Mouse (Mus musculus) bone marrow macrophage, adult 2 months (primary cell): ENCODE measurements around the gene Rassf3. TPM values are rescaled to one million over a fixed set of nuclear protein-coding genes. Genes with fewer than 3 reads are reported as not detected.

ENCODE experiments used
- H3K27ac ChIP-seq: 2 replicates; pipeline ENCODE4 v1.5.1; 2012; ENCODE audit warnings: low read depth, low read length; ENCODE audit not compliant: insufficient read depth
- H3K4me1 ChIP-seq: 2 replicates; pipeline ENCODE4 v1.6.1; 2012; ENCODE audit warnings: low read length; ENCODE audit not compliant: control insufficient read depth, insufficient read depth
- H3K4me3 ChIP-seq: 2 replicates; pipeline ENCODE4 v1.5.1; 2012; ENCODE audit warnings: mild to moderate bottlenecking, low read length, moderate library complexity; ENCODE audit not compliant: insufficient read depth
- CTCF ChIP-seq: IDR thresholded peaks from 2 replicates; pipeline ENCODE4 v1.5.1; 2012; ENCODE audit warnings: low read depth, mild to moderate bottlenecking, low read length, moderate library complexity
- POLR2A ChIP-seq: IDR thresholded peaks from 2 replicates; pipeline ENCODE4 v1.6.1; 2012; ENCODE audit warnings: mild to moderate bottlenecking, low read depth, low read length, borderline replicate concordance
- polyA plus RNA-seq: library from polyadenylated mRNA; stranded (reverse); fragments of >200 nt; gene quantifications from 2 replicates; pipeline ENCODE4 v1.2.4, GENCODE M21; 2012; ENCODE audit not compliant: missing spikeins, insufficient read depth, insufficient read length

Gene Rassf3
- polyA plus RNA-seq, 1 experiment, result 65.1 TPM

DNA sequence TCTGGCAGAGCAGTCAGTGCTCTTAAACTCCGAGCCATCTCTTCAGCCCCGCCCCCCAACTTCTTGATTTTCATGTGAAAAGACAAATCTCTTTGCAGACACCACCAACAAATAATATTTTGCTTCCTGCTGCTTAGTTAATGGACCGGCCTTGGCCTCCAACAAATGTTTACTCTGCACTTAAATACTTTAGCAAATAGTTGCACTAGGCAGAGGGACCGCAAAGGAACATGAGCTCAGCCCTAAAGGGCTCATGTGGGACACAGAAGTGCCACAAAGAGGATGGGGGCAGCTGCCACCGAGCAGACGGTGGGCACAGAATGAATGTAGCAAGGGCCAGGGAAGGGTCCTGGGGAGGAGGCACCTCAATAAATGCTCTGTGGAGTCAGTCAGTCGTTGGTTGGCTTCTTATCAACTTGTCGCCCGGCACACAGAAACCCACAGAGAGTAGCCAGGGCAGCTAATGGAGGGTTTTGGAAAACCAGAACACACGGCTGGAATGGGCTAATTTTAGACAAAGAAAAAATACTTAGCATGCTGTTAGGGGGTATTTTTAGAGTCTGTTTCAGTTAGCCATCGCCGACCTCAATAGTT is 44.0 kb downstream of the Rassf3 start:
- no peak overlapping the region for H3K4me3 ChIP-seq
- no peak overlapping the region for H3K27ac ChIP-seq
- H3K4me1 ChIP-seq, result peaks cover 48% of the 10 kb centered on the region
- TF ChIP-seq POLR2A, result no peak
- TF ChIP-seq CTCF, result no peak

DNA sequence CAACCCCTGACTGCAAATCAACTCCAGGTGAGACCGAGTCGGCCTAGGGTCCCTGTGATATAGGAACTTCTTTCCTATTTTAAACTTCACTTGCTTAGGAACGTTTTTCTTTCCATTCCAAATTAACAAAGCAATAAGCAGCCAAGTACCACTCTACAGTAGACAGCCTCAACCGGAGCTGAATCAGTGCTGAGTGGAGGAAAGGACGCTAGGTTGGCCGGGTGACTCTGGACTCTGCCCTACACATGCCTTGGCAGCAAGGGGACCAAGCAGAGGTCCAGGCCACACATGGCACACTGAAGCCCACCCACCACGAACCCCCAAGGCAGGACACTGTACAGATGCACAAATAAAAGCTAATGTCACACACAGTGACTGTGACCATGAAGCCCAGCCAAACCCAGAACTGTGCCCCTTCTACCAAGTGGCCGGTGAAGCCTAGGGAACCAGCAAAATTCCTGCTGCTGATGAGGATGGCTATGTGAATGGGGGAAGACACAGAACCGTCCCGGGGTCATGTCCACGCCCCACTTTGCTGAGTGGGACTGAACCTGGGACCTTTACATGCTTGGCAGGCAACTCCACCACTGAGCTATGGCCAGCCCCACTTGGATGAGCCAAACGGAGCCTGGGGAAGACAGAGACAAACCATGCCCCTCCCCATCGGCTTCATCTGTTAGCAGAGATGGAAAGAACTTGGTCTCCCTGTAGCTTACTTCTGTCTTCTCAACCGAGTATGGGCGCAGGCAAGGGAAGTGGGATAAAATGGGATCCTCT is 45.2 kb downstream of the Rassf3 start:
- TF ChIP-seq CTCF, result no peak
- TF ChIP-seq POLR2A, result no peak
- no peak overlapping the region for H3K4me3 ChIP-seq
- no peak overlapping the region for H3K27ac ChIP-seq
- H3K4me1 ChIP-seq, result peaks cover 56% of the 10 kb centered on the region

DNA sequence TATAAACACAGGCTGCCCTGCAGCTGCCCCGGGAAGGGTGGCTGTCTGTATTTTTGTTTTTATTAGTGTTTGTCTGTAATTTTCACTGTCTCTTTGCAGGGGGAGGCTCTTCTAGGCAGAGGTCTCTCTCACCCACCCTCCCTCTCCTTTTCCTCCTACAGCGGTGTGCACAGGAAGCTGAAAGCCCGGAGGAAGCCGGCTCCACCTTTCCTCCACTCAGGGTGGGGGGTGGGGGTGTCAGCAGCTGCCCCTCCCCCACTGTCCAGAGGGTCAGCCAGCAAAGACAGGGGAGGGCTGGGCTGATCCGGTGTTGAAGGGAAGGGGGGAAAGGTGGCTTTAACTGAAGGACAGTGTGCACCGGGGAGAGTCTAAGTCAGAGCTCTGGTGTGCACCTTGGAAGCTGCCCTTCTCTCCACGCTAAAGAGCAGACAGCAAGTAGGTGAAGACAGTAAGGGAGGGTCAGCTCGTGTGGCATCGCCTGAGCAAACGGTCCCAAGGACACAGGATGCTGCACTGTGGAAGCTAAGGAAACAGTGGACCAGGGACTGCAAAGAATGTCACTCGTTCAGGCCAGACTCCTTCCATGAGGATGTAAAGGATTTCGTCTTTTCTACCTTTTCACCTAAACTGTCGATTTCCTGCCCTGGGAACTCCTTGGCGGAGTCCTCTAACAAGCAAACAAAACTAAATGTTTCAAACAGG is 46.0 kb downstream of the Rassf3 start:
- H3K4me1 ChIP-seq, result peaks cover 64% of the 10 kb centered on the region

GRCm38 (mm10) chr10:121429581-121429980 is 46.6 kb downstream of the Rassf3 start:
- Histone ChIP-seq H3K27ac (peak overlapping the region; percentile 71), H3K4me1 (peaks cover 66% of the 10 kb centered on the region), H3K4me3 (peak overlapping the region; percentile 35)
- TF ChIP-seq CTCF, result no peak
- no peak for TF ChIP-seq POLR2A

More for the DNA sequence above, 46.0 kb downstream of the Rassf3 start:
- H3K27ac ChIP-seq, result peak overlapping the region; percentile 71
- TF ChIP-seq POLR2A, result no peak
- no peak for TF ChIP-seq CTCF
- H3K4me3 ChIP-seq, result peak overlapping the region; percentile 35

DNA sequence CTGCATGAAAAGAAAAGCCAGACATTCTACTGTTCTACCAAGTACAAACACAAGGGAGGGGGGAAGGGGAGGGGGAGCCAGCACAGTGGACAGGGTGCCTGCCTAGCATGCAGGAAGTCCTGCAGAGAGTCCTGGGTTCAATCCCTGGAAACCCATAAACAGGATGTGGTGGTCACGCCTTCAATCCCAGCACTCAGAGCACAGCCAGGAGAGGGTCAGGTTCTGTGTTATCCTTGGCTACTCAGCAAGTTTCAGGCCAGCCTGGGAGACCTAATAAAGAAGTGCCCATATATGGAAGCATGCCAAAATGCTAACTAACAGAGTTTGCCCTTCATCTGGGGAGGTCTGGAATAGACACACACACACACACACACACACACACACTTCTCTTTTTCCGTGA is 47.1 kb downstream of the Rassf3 start:
- peak overlapping the region; percentile 18; the same call in 1 of the 2 replicates for H3K4me3 ChIP-seq
- H3K4me1 ChIP-seq, result peaks cover 70% of the 10 kb centered on the region
- H3K27ac ChIP-seq, result peak overlapping the region; percentile 71
- TF ChIP-seq CTCF (no peak), POLR2A (no peak)

DNA sequence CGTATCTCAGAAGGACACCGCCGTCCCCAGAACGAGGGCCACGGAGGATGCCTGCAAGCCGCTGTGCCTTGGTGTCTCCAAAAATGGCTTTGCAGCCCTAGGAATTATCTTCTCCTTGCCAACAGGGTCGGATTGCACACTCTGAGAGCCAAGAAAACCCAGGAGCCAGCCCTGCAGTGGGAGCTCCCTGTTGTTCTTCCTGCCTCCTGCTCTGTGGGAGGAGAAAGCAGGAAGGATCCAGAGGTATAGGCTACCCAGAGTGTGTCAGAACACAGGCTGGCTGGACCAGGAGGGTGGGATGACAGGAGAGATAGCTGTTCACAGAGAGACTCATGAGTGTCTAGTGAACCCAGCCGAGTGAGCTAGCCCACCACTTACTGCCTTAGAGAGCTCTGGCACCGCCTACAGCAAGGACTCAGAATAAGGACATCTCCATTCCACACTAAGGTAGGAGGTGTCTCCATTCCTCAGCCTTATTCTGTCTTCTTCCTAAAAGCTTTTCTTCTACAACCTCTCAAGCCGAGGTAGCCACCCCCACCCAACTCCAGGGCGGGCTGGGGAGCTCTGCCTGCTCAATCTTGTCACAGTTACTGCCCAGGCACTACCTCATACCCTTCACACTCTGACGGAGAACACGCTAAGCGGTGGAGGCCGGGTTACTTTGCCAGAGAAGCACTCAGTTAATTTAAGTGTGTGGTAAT is 48.0 kb downstream of the Rassf3 start:
- TF ChIP-seq POLR2A, result no peak
- no peak for TF ChIP-seq CTCF
- Histone ChIP-seq H3K27ac (no peak overlapping the region), H3K4me1 (peaks cover 78% of the 10 kb centered on the region), H3K4me3 (no peak overlapping the region)

DNA sequence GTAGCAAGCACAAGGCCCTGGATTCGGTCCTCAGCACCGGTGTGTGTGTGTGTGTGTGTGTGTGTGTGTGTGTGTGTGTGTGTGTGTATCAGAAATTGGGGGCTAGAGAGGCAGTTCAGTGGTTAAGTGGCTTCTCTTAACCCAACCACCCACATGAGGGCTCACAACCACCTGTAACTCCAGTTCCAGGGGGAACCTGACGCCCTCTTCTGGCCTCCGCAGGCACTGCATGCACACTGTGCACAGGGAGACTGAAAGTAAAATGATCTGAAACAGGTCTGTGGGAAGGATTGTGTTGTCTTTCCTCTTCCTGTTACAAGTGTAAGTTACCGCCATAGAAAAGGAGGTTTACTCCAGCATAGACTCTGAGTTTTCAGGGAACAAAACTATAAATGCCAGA is 49.0 kb downstream of the Rassf3 start:
- peaks cover 80% of the 10 kb centered on the region for H3K4me1 ChIP-seq
- H3K4me3 ChIP-seq, result no peak overlapping the region
- peak overlapping the region; percentile 61 for H3K27ac ChIP-seq
- TF ChIP-seq CTCF (peak; percentile 51; the same call in 1 of the 2 replicates), POLR2A (no peak)

GRCm38 (mm10) chr10:121426458-121427070 is 49.6 kb downstream of the Rassf3 start:
- peak overlapping the region; percentile 32; the same call in 1 of the 2 replicates for H3K4me3 ChIP-seq

DNA sequence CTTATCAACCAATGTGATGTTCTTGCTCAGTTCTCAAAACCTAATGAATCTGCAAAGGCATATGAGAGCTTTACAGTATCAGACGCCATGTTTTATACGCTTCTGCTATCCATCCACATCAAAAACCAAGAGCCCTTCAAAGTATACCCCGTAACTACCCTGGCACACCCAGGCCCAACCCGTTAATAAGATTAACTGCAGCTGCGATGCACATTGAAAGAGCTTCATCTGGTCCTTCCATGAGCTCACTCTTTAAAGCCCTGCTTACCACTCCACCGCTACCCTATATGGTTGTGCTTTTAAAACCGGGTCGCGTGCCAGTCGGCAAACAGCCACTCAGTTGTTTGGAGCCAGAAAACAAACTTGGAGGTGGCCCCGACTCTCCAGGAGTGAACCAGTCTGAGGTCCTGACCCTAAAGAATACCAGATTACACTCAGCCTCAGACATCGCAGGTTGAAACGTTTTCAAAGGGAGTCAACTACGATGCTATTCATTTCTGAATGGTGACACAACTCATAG is 50.6 kb downstream of the Rassf3 start:
- TF ChIP-seq POLR2A, result no peak
- no peak for TF ChIP-seq CTCF
- H3K4me1 ChIP-seq, result peaks cover 77% of the 10 kb centered on the region

More at GRCm38 (mm10) chr10:121426458-121427070, 49.6 kb downstream of the Rassf3 start:
- Histone ChIP-seq H3K27ac (peak overlapping the region; percentile 61), H3K4me1 (peaks cover 83% of the 10 kb centered on the region)
- TF ChIP-seq POLR2A (no peak), CTCF (no peak)

More for the DNA sequence above, 50.6 kb downstream of the Rassf3 start:
- no peak overlapping the region for H3K27ac ChIP-seq
- no peak overlapping the region for H3K4me3 ChIP-seq
